Mouse (Mus musculus) hindbrain, embryonic 12.5 days (tissue): ENCODE measurements around the gene Ceacam18. TPM values are rescaled to one million over a fixed set of nuclear protein-coding genes. Genes with fewer than 3 reads are reported as not detected.
"Not testable (repeated sequence)": the region's sequence is repeated elsewhere in the genome, so short reads cannot be mapped to it uniquely, and the experiment has no call there.

Experiments used
- ATAC-seq: fragments of 200-750 bp; cut with Nextera tagmentation; 2 replicates; pipeline ENCODE4 v1.8.0; 2017; ENCODE audit warnings: moderate TSS enrichment; ENCODE audit not compliant: low FRiP score
- H3K27ac ChIP-seq: fragments of 300-500 bp; sonication (generic); 2 replicates; pipeline ENCODE4 v1.5.1; 2016; ENCODE audit warnings: mild to moderate bottlenecking
- H3K27me3 ChIP-seq: fragments of 300-500 bp; sonication (generic); 2 replicates; pipeline ENCODE4 v1.6.1; 2016; ENCODE audit warnings: mild to moderate bottlenecking
- H3K36me3 ChIP-seq: fragments of 300-500 bp; sonication (generic); 2 replicates; pipeline ENCODE4 v1.6.1; 2016; ENCODE audit warnings: mild to moderate bottlenecking
- H3K4me1 ChIP-seq: fragments of 300-500 bp; sonication (generic); 2 replicates; pipeline ENCODE4 v1.6.1; 2016
- H3K4me2 ChIP-seq: fragments of 300-500 bp; sonication (generic); replicated peaks from 2 replicates; pipeline ENCODE4 v1.6.1; 2016; ENCODE audit warnings: mild to moderate bottlenecking
- H3K4me3 ChIP-seq: fragments of 300-500 bp; sonication (generic); 2 replicates; pipeline ENCODE4 v1.5.1; 2016; ENCODE audit warnings: mild to moderate bottlenecking
- H3K9ac ChIP-seq: fragments of 300-500 bp; sonication (generic); 2 replicates; pipeline ENCODE4 v1.6.1; 2016; ENCODE audit warnings: mild to moderate bottlenecking, moderate library complexity
- H3K9me3 ChIP-seq: fragments of 300-500 bp; sonication (generic); replicated peaks from 2 replicates; pipeline ENCODE4 v1.6.1; 2016; ENCODE audit warnings: mild to moderate bottlenecking
- WGBS: fragments of 180-500 bp; shearing (Covaris S2); methylation state at CpG from one replicate; pipeline ENCODE4 v1.1.7; 2016; 5-methylcytosine and 5-hydroxymethylcytosine counted together
- polyA plus RNA-seq: library from polyadenylated mRNA; unstranded; fragments of >200 nt; fragmentation: Nextera tagmentation; extraction: Ambion mirVana; gene quantifications from 2 replicates; pipeline ENCODE4 v1.2.1, GENCODE M21; 2016

The Ceacam18 gene
- polyA plus RNA-seq, 1 experiment from 2014 or later, result not detected

DNA sequence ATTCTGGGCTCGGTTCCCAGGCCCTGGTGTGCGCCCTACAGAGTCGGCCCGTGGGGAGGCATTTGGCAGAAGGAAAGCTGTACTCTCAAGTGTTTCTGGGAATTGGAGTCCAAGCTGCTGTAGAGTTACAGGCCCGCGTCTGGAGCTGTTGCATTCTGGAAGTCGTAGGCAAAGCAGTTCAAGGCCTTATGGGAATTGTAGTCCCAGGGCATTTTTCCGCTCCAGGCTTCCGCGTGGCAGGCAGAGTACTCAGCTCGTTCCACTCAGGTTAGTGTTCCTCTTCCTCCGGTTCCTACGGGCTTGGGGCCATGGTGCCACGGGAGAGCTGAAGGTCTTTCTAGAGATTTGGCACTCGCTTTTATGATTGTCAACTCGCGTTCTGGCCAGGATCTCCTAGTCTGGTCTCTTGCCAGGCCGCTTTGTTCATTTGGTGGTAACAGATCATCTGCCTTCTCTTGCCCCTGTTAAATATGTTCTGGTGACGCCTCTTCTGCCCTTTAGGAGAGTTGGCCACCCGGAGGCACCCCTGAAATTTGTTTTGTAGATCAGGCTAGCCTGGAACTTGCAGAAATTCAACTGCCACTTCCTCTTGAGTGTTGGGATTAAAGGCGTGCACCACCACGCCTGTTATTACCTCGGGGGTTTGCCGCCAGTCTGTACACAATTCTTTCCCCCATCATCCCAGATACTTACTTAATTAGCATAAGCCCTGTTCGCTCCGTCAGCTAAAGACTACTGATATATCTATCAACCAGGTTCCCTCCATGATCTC, 37.5 kb downstream of the Ceacam18 start, which contains the start of gene Ctu1:
Ctu1 (plus strand) TSS at position 208 of the 772 bp plus-strand sequence.
- H3K36me3 ChIP-seq, result peaks cover 25% of the 10 kb centered on the region
- no peaks in the 10 kb centered on the region for H3K27me3 ChIP-seq
- peaks cover 5% of the 10 kb centered on the region for H3K9me3 ChIP-seq
- H3K4me3 ChIP-seq, result peak within 1 kb of the TSS; percentile 64
- peak within 1 kb of the TSS; percentile 79 for H3K4me2 ChIP-seq
- under 1% methylated on average over 26 of the region's 26 CpGs for WGBS
- peak within 1 kb of the TSS; percentile 72 for H3K9ac ChIP-seq
- no peak within 1 kb of the TSS for H3K27ac ChIP-seq
- peak; percentile 96 for ATAC-seq
- H3K4me1 ChIP-seq, result peaks cover 7% of the 10 kb centered on the region

DNA sequence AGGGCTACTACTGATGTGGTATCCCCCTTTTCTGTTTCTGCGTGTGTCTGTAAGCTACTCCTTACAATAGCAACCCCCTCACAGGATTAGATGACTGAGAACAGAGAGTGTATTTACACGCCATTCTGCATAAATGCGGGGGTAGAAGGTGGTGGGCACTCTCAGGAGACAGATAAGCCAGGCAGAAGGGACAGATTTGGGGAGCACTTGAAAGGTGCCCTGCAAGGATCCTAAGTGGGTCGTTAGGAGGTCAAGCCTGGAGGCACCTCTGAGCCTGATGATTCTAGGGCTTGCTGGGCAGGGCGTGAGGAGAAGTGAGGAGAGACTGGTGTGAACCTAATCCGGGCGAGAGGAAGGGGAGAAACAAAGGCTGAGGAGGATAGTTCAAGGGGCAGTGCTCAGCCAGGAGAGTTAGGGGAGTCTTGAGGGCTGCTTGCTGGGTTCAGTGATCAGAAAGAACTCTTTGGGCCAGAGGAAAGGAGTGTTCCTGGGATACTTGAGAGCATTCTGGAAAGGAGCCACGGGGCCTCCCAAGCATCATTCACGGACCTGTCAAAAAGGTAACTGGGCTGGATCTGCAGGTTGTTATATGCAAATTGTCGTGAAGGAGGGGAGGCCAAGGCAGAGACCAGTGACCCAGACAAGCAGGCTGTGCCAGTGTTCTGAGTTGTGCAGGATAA, 38.2 kb downstream of the Ceacam18 start:
- H3K9me3 ChIP-seq, result peaks cover 12% of the 10 kb centered on the region
- H3K36me3 ChIP-seq, result peaks cover 32% of the 10 kb centered on the region
- peak overlapping the region; percentile 72 for H3K9ac ChIP-seq
- ATAC-seq, result peak; percentile 2
- peak overlapping the region; percentile 79 for H3K4me2 ChIP-seq
- H3K27me3 ChIP-seq, result no peaks in the 10 kb centered on the region
- no peak overlapping the region for H3K27ac ChIP-seq
- WGBS, result 17% methylated on average over 10 of the region's 10 CpGs
- peaks cover 7% of the 10 kb centered on the region for H3K4me1 ChIP-seq
- peak overlapping the region; percentile 64 for H3K4me3 ChIP-seq

DNA sequence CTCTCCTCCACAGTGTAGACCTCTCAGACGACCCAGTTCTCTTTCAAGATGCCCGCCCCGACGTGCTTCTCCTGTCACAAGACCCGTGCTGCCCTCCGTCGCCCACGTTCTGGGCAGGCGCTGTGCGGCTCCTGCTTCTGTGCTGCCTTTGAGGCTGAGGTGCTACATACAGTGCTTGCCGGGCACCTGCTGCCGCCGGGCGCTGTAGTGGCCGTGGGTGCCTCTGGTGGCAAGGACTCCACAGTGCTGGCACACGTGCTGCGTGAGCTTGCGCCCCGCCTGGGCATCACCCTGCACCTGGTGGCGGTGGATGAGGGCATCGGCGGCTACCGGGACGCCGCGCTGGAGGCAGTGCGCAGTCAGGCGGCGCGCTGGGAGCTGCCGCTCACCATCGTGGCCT, 40.6 kb downstream of the Ceacam18 start:
- H3K9me3 ChIP-seq, result peaks cover 14% of the 10 kb centered on the region
- no peak overlapping the region for H3K4me2 ChIP-seq
- H3K4me3 ChIP-seq, result no peak overlapping the region
- H3K27ac ChIP-seq, result no peak overlapping the region
- H3K36me3 ChIP-seq, result peaks cover 39% of the 10 kb centered on the region
- peaks cover 7% of the 10 kb centered on the region for H3K4me1 ChIP-seq
- no peak for ATAC-seq
- 92% methylated on average over 31 of the region's 32 CpGs for WGBS
- no peak overlapping the region for H3K9ac ChIP-seq
- H3K27me3 ChIP-seq, result no peaks in the 10 kb centered on the region

DNA sequence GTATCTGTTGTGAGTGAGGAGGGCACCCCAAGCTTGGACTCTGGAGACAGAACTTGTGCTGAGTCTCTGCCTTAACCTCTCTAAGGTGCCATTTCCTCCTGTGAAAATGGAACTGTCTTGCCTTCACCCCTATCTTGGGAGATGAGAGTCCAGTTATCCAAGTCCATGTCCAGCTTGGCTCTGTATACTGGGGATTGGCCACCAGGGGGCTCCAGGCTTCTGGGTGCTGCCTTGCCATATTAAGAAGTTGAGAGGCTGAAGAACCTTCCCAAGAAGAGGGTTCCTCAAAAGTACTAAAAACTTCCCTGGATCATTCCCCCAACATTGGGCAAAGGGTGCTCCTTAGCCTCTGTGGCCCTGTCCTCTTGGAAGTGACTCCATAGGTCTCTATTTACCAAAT, 44.0 kb downstream of the Ceacam18 start:
- H3K4me3 ChIP-seq, result no peak overlapping the region
- no peak overlapping the region for H3K4me2 ChIP-seq
- H3K9me3 ChIP-seq, result peaks cover 14% of the 10 kb centered on the region
- H3K27me3 ChIP-seq, result no peaks in the 10 kb centered on the region
- no peak overlapping the region for H3K9ac ChIP-seq
- no peak overlapping the region for H3K27ac ChIP-seq
- ATAC-seq, result no peak
- no peaks in the 10 kb centered on the region for H3K4me1 ChIP-seq
- H3K36me3 ChIP-seq, result peaks cover 39% of the 10 kb centered on the region

DNA sequence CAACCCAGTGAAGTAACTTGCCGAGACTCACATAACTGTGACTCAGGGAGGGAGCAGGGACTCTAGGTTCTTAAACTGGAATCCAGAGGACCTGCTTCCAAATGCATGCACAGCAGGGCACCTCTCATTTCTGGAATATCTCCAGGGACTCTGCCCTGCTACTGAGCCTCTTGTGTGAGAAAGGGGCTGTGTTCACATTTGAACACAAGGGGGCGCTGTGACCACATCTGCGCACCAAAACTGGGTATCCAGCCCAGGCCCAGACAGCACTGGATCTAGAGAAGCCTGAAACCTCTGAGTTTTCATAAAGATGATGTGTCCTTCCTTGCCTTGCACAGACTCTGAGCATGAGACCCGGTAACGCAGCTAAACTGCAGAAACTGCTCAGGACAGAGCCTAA, 46.5 kb downstream of the Ceacam18 start:
- whole genome bisulfite sequencing, result 22% methylated on average over 5 of the region's 5 CpGs
- no peak for ATAC-seq

DNA sequence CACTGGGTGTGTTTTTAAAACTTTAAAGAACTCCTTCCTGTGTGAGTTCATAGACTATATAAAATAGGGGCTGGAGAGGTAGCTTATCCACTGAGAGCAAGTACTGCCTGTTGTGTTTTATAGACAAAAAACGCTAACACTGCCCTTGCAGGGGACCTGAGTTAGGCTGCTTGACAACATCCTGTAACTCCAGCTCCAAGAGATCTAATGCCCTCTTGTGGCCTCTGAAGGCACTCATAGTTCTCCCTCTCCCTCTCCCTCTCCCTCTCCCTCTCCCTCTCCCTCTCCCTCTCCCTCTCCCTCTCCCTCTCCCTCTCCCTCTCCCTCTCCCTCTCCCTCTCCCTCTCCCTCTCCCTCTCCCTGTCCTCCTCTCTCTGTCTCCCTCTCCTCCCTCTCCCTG, 48.0 kb downstream of the Ceacam18 start:
- not testable (repeated sequence) for H3K9me3 ChIP-seq, H3K27me3 ChIP-seq, H3K4me2 ChIP-seq, ATAC-seq, H3K4me3 ChIP-seq, H3K4me1 ChIP-seq, H3K36me3 ChIP-seq, H3K9ac ChIP-seq, H3K27ac ChIP-seq
- WGBS, result 31% methylated on average over 1 of the region's 1 CpGs

More for the DNA sequence above, 46.5 kb downstream of the Ceacam18 start:
- Histone ChIP-seq H3K4me3 (no peak overlapping the region), H3K9ac (no peak overlapping the region), H3K36me3 (peaks cover 25% of the 10 kb centered on the region), H3K27ac (no peak overlapping the region), H3K9me3 (peaks cover 14% of the 10 kb centered on the region), H3K4me2 (no peak overlapping the region), H3K27me3 (no peaks in the 10 kb centered on the region), H3K4me1 (no peaks in the 10 kb centered on the region)

DNA sequence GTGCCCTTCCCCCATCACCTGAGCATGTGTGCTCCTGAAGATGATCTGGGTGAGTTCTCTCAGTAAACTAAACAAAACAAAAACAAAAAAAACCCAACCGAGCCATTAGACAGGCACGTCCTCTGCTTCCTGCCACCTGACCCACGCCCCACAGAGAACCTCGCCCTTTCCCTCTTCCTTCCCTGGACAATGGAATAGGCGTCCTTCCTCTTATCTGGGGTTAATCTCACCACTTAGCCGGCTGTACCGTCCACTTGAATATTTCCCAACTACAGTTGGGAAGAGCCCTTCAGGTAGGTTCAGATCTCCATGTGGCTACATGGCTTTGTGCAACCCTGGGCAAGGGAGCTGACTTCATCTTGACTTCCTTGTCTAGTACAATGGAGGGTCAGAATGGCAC, 50.6 kb downstream of the Ceacam18 start:
- H3K27me3 ChIP-seq, result no peaks in the 10 kb centered on the region
- no peaks in the 10 kb centered on the region for H3K9me3 ChIP-seq
- no peak overlapping the region for H3K4me3 ChIP-seq
- no peak overlapping the region for H3K27ac ChIP-seq
- H3K4me2 ChIP-seq, result no peak overlapping the region
- H3K4me1 ChIP-seq, result no peaks in the 10 kb centered on the region
- WGBS, result 72% methylated on average over 7 of the region's 7 CpGs
- no peak for ATAC-seq
- no peak overlapping the region for H3K9ac ChIP-seq
- no peaks in the 10 kb centered on the region for H3K36me3 ChIP-seq

DNA sequence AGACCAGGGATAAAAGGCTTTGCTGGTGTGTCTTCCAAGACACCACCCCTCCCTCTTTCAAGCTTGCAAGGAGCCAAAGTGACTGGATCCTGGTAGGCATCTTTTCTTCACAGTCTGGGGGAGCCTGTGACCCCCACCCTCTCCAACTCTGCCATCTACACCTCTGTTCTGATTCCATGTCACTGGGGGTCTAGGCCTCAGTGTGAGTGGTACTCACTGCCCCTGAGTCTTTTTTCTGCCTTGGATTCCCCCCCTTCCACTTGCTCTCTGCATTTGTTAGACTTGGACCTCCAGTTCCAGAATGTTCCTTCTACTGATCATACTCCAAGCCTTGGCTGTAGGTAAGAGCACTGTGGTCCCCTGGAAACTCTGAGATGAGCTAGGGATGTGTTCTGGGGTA, 55.6 kb downstream of the Ceacam18 start, which contains the start of gene Klk14:
Klk14 (plus strand) TSS at position 301 of the 400 bp plus-strand sequence.
- Histone ChIP-seq H3K9me3 (no peaks in the 10 kb centered on the region), H3K4me2 (no peak within 1 kb of the TSS)
- no peak for ATAC-seq

More for the DNA sequence above, 55.6 kb downstream of the Ceacam18 start, which contains the start of gene Klk14:
- H3K27me3 ChIP-seq, result no peaks in the 10 kb centered on the region
- no peak within 1 kb of the TSS for H3K9ac ChIP-seq
- no peak within 1 kb of the TSS for H3K4me3 ChIP-seq
- H3K27ac ChIP-seq, result no peak within 1 kb of the TSS
- no peaks in the 10 kb centered on the region for H3K36me3 ChIP-seq
- H3K4me1 ChIP-seq, result no peaks in the 10 kb centered on the region

Other genes with a start within 250 kb of the Ceacam18 start
- gene Siglecg, start 226.5 kb upstream of the Ceacam18 start, polyA plus RNA-seq, result not detected in 2 replicates
- gene Lim2, start 207.0 kb upstream of the Ceacam18 start, polyA plus RNA-seq, result not detected in 2 replicates
- 0.27 TPM in 1 of 2 replicates, not detected in the other for gene Nkg7, start 197.6 kb upstream of the Ceacam18 start, polyA plus RNA-seq
- not detected in 2 replicates for gene Cldnd2, start 193.9 kb upstream of the Ceacam18 start, polyA plus RNA-seq
- gene Etfb, start 190.6 kb upstream of the Ceacam18 start, polyA plus RNA-seq, result 169 and 170 TPM in 2 replicates
- gene Gm45233, start 190.6 kb upstream of the Ceacam18 start, polyA plus RNA-seq, result 0.50 TPM in 1 of 2 replicates, not detected in the other
- gene Vsig10l, start 171.6 kb upstream of the Ceacam18 start, polyA plus RNA-seq, result 6.5 and 6.7 TPM in 2 replicates
- gene Iglon5, start 144.6 kb upstream of the Ceacam18 start, polyA plus RNA-seq, result 3.4 and 4.2 TPM in 2 replicates
- not detected in 2 replicates for gene 4931406B18Rik, start 128.8 kb upstream of the Ceacam18 start, polyA plus RNA-seq
- gene Cd33, start 90.3 kb upstream of the Ceacam18 start, polyA plus RNA-seq, result 0.70 and 1.4 TPM in 2 replicates
- 8.4 and 9.6 TPM in 2 replicates for gene Zfp658, start 72.5 kb upstream of the Ceacam18 start, polyA plus RNA-seq
- 17.2 and 17.6 TPM in 2 replicates for gene Zfp719, start 55.1 kb upstream of the Ceacam18 start, polyA plus RNA-seq
- 0.34 and 0.37 TPM in 2 replicates for gene Zfp819, start 27.5 kb upstream of the Ceacam18 start, polyA plus RNA-seq
- 0.18 and 0.44 TPM in 2 replicates for gene Siglece, start 25.5 kb downstream of the Ceacam18 start, polyA plus RNA-seq
- 16.4 and 17.0 TPM in 2 replicates for gene Ctu1, start 37.3 kb downstream of the Ceacam18 start, polyA plus RNA-seq
- gene Klk14, start 55.7 kb downstream of the Ceacam18 start, polyA plus RNA-seq, result not detected in 2 replicates
- gene Klk13, start 77.9 kb downstream of the Ceacam18 start, polyA plus RNA-seq, result 0.17 TPM in 1 of 2 replicates, not detected in the other
- not detected in 2 replicates for gene Klk12, start 134.2 kb downstream of the Ceacam18 start, polyA plus RNA-seq
- 0.22 and 0.30 TPM in 2 replicates for gene Klk11, start 139.9 kb downstream of the Ceacam18 start, polyA plus RNA-seq
- 0.27 and 0.92 TPM in 2 replicates for gene Klk10, start 146.3 kb downstream of the Ceacam18 start, polyA plus RNA-seq
- not detected in 2 replicates for gene Klk9, start 157.2 kb downstream of the Ceacam18 start, polyA plus RNA-seq
- 8.9 and 10.1 TPM in 2 replicates for gene Klk8, start 162.9 kb downstream of the Ceacam18 start, polyA plus RNA-seq
- not detected in 2 replicates for gene Klk7, start 176.6 kb downstream of the Ceacam18 start, polyA plus RNA-seq
- gene Klk6, start 189.8 kb downstream of the Ceacam18 start, polyA plus RNA-seq, result not detected in 2 replicates
- 0.17 and 0.68 TPM in 2 replicates for gene Klk5, start 207.3 kb downstream of the Ceacam18 start, polyA plus RNA-seq
- 0.50 and 0.57 TPM in 2 replicates for gene Klk4, start 246.5 kb downstream of the Ceacam18 start, polyA plus RNA-seq